Mouse (Mus musculus): ENCODE measurements at regions not wholly inside any gene's neighbourhood (a gene's known extent, or its start where the extent isn't known, plus 50 kb on each side); places are given as distances from the start of the nearest gene placed in this dataset.

- Histone ChIP-seq H3K4me3 (replicated peaks; ENCODE audit: low read length) (no peak overlapping the region), H3K4me1 (replicated peaks; ENCODE audit: low read depth, low read length) (peaks cover 53% of the 10 kb centered on the region), H3K27me3 (ENCODE audit: insufficient read depth, low read length) (no peaks in the 10 kb centered on the region), H3K36me3 (ENCODE audit: insufficient read depth, low read length) (no peaks in the 10 kb centered on the region), H3K9me3 (ENCODE audit: low read length) (no peaks in the 10 kb centered on the region)
- TF ChIP-seq NANOG (IDR thresholded peaks at IDR 0.05; ENCODE audit: borderline replicate concordance, low read length), result no peak
- TF ChIP-seq CTCF (conservative IDR thresholded peaks at IDR 0.05; ENCODE audit: low read length), result no peak
- no peak for TF ChIP-seq POU5F1 (IDR thresholded peaks at IDR 0.05; ENCODE audit: borderline replicate concordance, low read length)
These were observed 78.0 kb upstream of the Runx3 start for GRCm38 (mm10) chr4:135042501-135042900.

GRCm38 (mm10) chr4:135045054-135045453 is 75.4 kb upstream of the Runx3 start:
- H3K9me3 ChIP-seq (ENCODE audit: low read length), result no peaks in the 10 kb centered on the region
- H3K36me3 ChIP-seq (ENCODE audit: insufficient read depth, low read length), result no peaks in the 10 kb centered on the region
- TF ChIP-seq POU5F1 (IDR thresholded peaks at IDR 0.05; ENCODE audit: borderline replicate concordance, low read length), result no peak
- no peak for TF ChIP-seq CTCF (conservative IDR thresholded peaks at IDR 0.05; ENCODE audit: low read length)
- peaks cover 58% of the 10 kb centered on the region for H3K4me1 ChIP-seq (replicated peaks; ENCODE audit: low read depth, low read length)
- no peak overlapping the region for H3K4me3 ChIP-seq (replicated peaks; ENCODE audit: low read length)
- no peaks in the 10 kb centered on the region for H3K27me3 ChIP-seq (ENCODE audit: insufficient read depth, low read length)

GRCm38 (mm10) chr4:135046619-135047018 is 73.8 kb upstream of the Runx3 start:
- no peak for TF ChIP-seq NANOG (IDR thresholded peaks at IDR 0.05; ENCODE audit: borderline replicate concordance, low read length)
- TF ChIP-seq CTCF (conservative IDR thresholded peaks at IDR 0.05; ENCODE audit: low read length), result no peak
- no peak for TF ChIP-seq POU5F1 (IDR thresholded peaks at IDR 0.05; ENCODE audit: borderline replicate concordance, low read length)
- Histone ChIP-seq H3K27me3 (ENCODE audit: insufficient read depth, low read length) (no peaks in the 10 kb centered on the region), H3K9me3 (ENCODE audit: low read length) (no peaks in the 10 kb centered on the region), H3K36me3 (ENCODE audit: insufficient read depth, low read length) (no peaks in the 10 kb centered on the region), H3K4me1 (replicated peaks; ENCODE audit: low read depth, low read length) (peaks cover 69% of the 10 kb centered on the region), H3K4me3 (replicated peaks; ENCODE audit: low read length) (peak overlapping the region; percentile 52)

- H3K27me3 ChIP-seq (ENCODE audit: insufficient read depth, low read length), result no peaks in the 10 kb centered on the region
- H3K4me3 ChIP-seq (replicated peaks; ENCODE audit: low read length), result peak overlapping the region; percentile 52; the same call in 1 of the 2 replicates
- no peaks in the 10 kb centered on the region for H3K36me3 ChIP-seq (ENCODE audit: insufficient read depth, low read length)
- H3K4me1 ChIP-seq (replicated peaks; ENCODE audit: low read depth, low read length), result peaks cover 65% of the 10 kb centered on the region
- no peak for TF ChIP-seq CTCF (conservative IDR thresholded peaks at IDR 0.05; ENCODE audit: low read length)
- TF ChIP-seq NANOG (IDR thresholded peaks at IDR 0.05; ENCODE audit: borderline replicate concordance, low read length), result no peak
- no peak for TF ChIP-seq POU5F1 (IDR thresholded peaks at IDR 0.05; ENCODE audit: borderline replicate concordance, low read length)
- H3K9me3 ChIP-seq (ENCODE audit: low read length), result no peaks in the 10 kb centered on the region
These were observed 73.2 kb upstream of the Runx3 start for GRCm38 (mm10) chr4:135047251-135047650.

- Histone ChIP-seq H3K9me3 (ENCODE audit: low read length) (peaks cover 1% of the 10 kb centered on the region), H3K4me1 (replicated peaks; ENCODE audit: low read depth, low read length) (peaks cover 62% of the 10 kb centered on the region), H3K4me3 (replicated peaks; ENCODE audit: low read length) (no peak overlapping the region), H3K36me3 (ENCODE audit: insufficient read depth, low read length) (no peaks in the 10 kb centered on the region), H3K27me3 (ENCODE audit: insufficient read depth, low read length) (no peaks in the 10 kb centered on the region)
- no peak for TF ChIP-seq POU5F1 (IDR thresholded peaks at IDR 0.05; ENCODE audit: borderline replicate concordance, low read length)
- no peak for TF ChIP-seq CTCF (conservative IDR thresholded peaks at IDR 0.05; ENCODE audit: low read length)
- no peak for TF ChIP-seq NANOG (IDR thresholded peaks at IDR 0.05; ENCODE audit: borderline replicate concordance, low read length)
These were observed 72.7 kb upstream of the Runx3 start for GRCm38 (mm10) chr4:135047771-135048170.

GRCm38 (mm10) chr4:135049924-135050323 is 70.5 kb upstream of the Runx3 start:
- Histone ChIP-seq H3K27me3 (ENCODE audit: insufficient read depth, low read length) (no peaks in the 10 kb centered on the region; the same call in 1 of the 2 replicates), H3K4me1 (replicated peaks; ENCODE audit: low read depth, low read length) (peaks cover 55% of the 10 kb centered on the region), H3K36me3 (ENCODE audit: insufficient read depth, low read length) (no peaks in the 10 kb centered on the region), H3K4me3 (replicated peaks; ENCODE audit: low read length) (no peak overlapping the region), H3K9me3 (ENCODE audit: low read length) (peaks cover 7% of the 10 kb centered on the region)
- no peak for TF ChIP-seq POU5F1 (IDR thresholded peaks at IDR 0.05; ENCODE audit: borderline replicate concordance, low read length)
- no peak for TF ChIP-seq NANOG (IDR thresholded peaks at IDR 0.05; ENCODE audit: borderline replicate concordance, low read length)
- no peak for TF ChIP-seq CTCF (conservative IDR thresholded peaks at IDR 0.05; ENCODE audit: low read length)

- Histone ChIP-seq H3K36me3 (ENCODE audit: insufficient read depth, low read length) (no peaks in the 10 kb centered on the region), H3K4me1 (replicated peaks; ENCODE audit: low read depth, low read length) (peaks cover 45% of the 10 kb centered on the region), H3K9me3 (ENCODE audit: low read length) (peaks cover 7% of the 10 kb centered on the region), H3K4me3 (replicated peaks; ENCODE audit: low read length) (peak overlapping the region; percentile 55), H3K27me3 (ENCODE audit: insufficient read depth, low read length) (no peaks in the 10 kb centered on the region; the same call in 1 of the 2 replicates)
- no peak for TF ChIP-seq POU5F1 (IDR thresholded peaks at IDR 0.05; ENCODE audit: borderline replicate concordance, low read length)
- TF ChIP-seq NANOG (IDR thresholded peaks at IDR 0.05; ENCODE audit: borderline replicate concordance, low read length), result no peak
These were observed 69.0 kb upstream of the Runx3 start for GRCm38 (mm10) chr4:135051466-135051865.

- TF ChIP-seq POU5F1 (IDR thresholded peaks at IDR 0.05; ENCODE audit: borderline replicate concordance, low read length) (no peak), CTCF (conservative IDR thresholded peaks at IDR 0.05; ENCODE audit: low read length) (no peak), NANOG (IDR thresholded peaks at IDR 0.05; ENCODE audit: borderline replicate concordance, low read length) (no peak)
- Histone ChIP-seq H3K4me3 (replicated peaks; ENCODE audit: low read length) (no peak overlapping the region), H3K9me3 (ENCODE audit: low read length) (peaks cover 7% of the 10 kb centered on the region), H3K4me1 (replicated peaks; ENCODE audit: low read depth, low read length) (peaks cover 32% of the 10 kb centered on the region), H3K27me3 (ENCODE audit: insufficient read depth, low read length) (no peaks in the 10 kb centered on the region; the same call in 1 of the 2 replicates), H3K36me3 (ENCODE audit: insufficient read depth, low read length) (no peaks in the 10 kb centered on the region)
These were observed 66.9 kb upstream of the Runx3 start for GRCm38 (mm10) chr4:135053585-135053984.

GRCm38 (mm10) chr4:135054353-135054752 is 66.1 kb upstream of the Runx3 start:
- no peak for TF ChIP-seq NANOG (IDR thresholded peaks at IDR 0.05; ENCODE audit: borderline replicate concordance, low read length)
- Histone ChIP-seq H3K36me3 (ENCODE audit: insufficient read depth, low read length) (no peaks in the 10 kb centered on the region), H3K4me1 (replicated peaks; ENCODE audit: low read depth, low read length) (peaks cover 32% of the 10 kb centered on the region), H3K4me3 (replicated peaks; ENCODE audit: low read length) (no peak overlapping the region), H3K9me3 (ENCODE audit: low read length) (peaks cover 7% of the 10 kb centered on the region), H3K27me3 (ENCODE audit: insufficient read depth, low read length) (no peaks in the 10 kb centered on the region; the same call in none of the 2 replicates)
